Mouse (Mus musculus) ES-E14 (cell line): ENCODE results near the gene Pacsin2.

Experiments used
- CHD2 ChIP-seq: IDR thresholded peaks from 2 replicates; pipeline ENCODE4 v1.6.1; 2014; ENCODE audit warnings: mild to moderate bottlenecking, low read depth, low read length, inconsistent platforms
- HCFC1 ChIP-seq: IDR thresholded peaks from 2 replicates; pipeline ENCODE4 v1.6.1; 2012; ENCODE audit warnings: low read length, inconsistent platforms, borderline replicate concordance; ENCODE audit not compliant: insufficient read depth
- MAFK ChIP-seq: IDR thresholded peaks from 2 replicates; pipeline ENCODE4 v1.6.1; 2014; ENCODE audit warnings: mild to moderate bottlenecking, low read depth, low read length, inconsistent platforms; ENCODE audit not compliant: insufficient read depth
- ZC3H11A ChIP-seq: IDR thresholded peaks from 2 replicates; pipeline ENCODE4 v1.6.1; 2012; ENCODE audit warnings: low read depth, mild to moderate bottlenecking, inconsistent platforms, low read length, borderline replicate concordance
- ZNF384 ChIP-seq: IDR thresholded peaks from 2 replicates; pipeline ENCODE4 v1.6.1; 2012; ENCODE audit warnings: low read depth, low read length, inconsistent platforms

- no peak for TF ChIP-seq ZC3H11A
- TF ChIP-seq HCFC1 = no peak
- no peak for TF ChIP-seq CHD2
- TF ChIP-seq MAFK = no peak
- no peak for TF ChIP-seq ZNF384
Measured at GRCm38 (mm10) chr15:83499211-83499755, 34.9 kb upstream of the Pacsin2 start.
